Mouse (Mus musculus) heart, adult 2 months (tissue): ENCODE data around the gene Hmbs. TPM values are rescaled to one million over a fixed set of nuclear protein-coding genes. Genes with fewer than 3 reads are reported as not detected.
"Not testable (repeated sequence)": the region's sequence is repeated elsewhere in the genome, so short reads cannot be mapped to it uniquely, and the experiment has no call there.

Experiments used
- DNase-seq, 2 experiments: peaks; one replicate each; pipeline ENCODE4 v3.0.0; 2021
- H3K27ac ChIP-seq: fragments of 200-600 bp; 2 replicates; pipeline ENCODE4 v1.8.1; 2022
- H3K27me3 ChIP-seq: fragments of 200-500 bp; 2 replicates; pipeline ENCODE4 v1.6.1; 2012; ENCODE audit warnings: mild to moderate bottlenecking, low read length, inconsistent platforms, mixed read lengths; ENCODE audit not compliant: control insufficient read depth, insufficient read depth
- H3K36me3 ChIP-seq: fragments of 200-500 bp; 2 replicates; pipeline ENCODE4 v1.6.1; 2012; ENCODE audit warnings: low read length, inconsistent platforms; ENCODE audit not compliant: control insufficient read depth, insufficient read depth
- H3K4me1 ChIP-seq: fragments of 200-500 bp; 2 replicates; pipeline ENCODE4 v1.6.1; 2011; ENCODE audit warnings: low read length; ENCODE audit not compliant: control insufficient read depth, insufficient read depth
- H3K4me3 ChIP-seq: fragments of 200-600 bp; 2 replicates; pipeline ENCODE4 v1.8.1; 2022
- H3K79me2 ChIP-seq: fragments of 200-500 bp; replicated peaks from 2 replicates; pipeline ENCODE4 v1.6.1; 2012; ENCODE audit warnings: mild to moderate bottlenecking, inconsistent platforms, low read length, moderate library complexity, mixed read lengths; ENCODE audit not compliant: control insufficient read depth, insufficient read depth
- H3K9ac ChIP-seq: fragments of 200-500 bp; 2 replicates; pipeline ENCODE4 v1.6.1; 2012; ENCODE audit warnings: low read depth, mild to moderate bottlenecking, control low read depth, inconsistent platforms, low read length, mixed read lengths
- CTCF ChIP-seq: fragments of 200-600 bp; IDR thresholded peaks from 2 replicates; pipeline ENCODE4 v1.8.1; 2022; ENCODE audit warnings: antibody characterized with exemption, mild to moderate bottlenecking, moderate library complexity
- EP300 ChIP-seq: fragments of 200-500 bp; IDR thresholded peaks from 2 replicates; pipeline ENCODE4 v1.6.1; 2011; ENCODE audit warnings: low read depth, low read length, control low read depth; ENCODE audit not compliant: insufficient read depth
- POLR2A ChIP-seq: fragments of 200-500 bp; IDR thresholded peaks from 2 replicates; pipeline ENCODE4 v1.6.1; 2011; ENCODE audit warnings: mild to moderate bottlenecking, low read depth, low read length, control low read depth; ENCODE audit not compliant: insufficient read depth
- WGBS: fragments of 180-500 bp; shearing (Covaris S2); methylation state at CpG from one replicate; pipeline ENCODE4 v1.1.7; 2018; 5-methylcytosine and 5-hydroxymethylcytosine counted together
- intact Hi-C: fragments of 180-260 bp; cut with DNase I; formaldehyde crosslinking; loops from one replicate; pipeline ENCODE4 v1.15.1; 2025
- polyA plus RNA-seq: library from polyadenylated mRNA; depleted of rRNA; stranded (reverse); fragments of >200 nt; gene quantifications from 2 replicates; pipeline ENCODE4 v1.2.3, GENCODE M21; 2012
- total RNA-seq, 2 experiments: library from RNA; stranded (reverse); gene quantifications; 2 replicates each; pipeline ENCODE4 v1.2.3; 2021

Hmbs gene
- total and polyA plus RNA-seq, 3 experiments, result 37.8 to 49.3 (median 39.8) TPM

- under 1% methylated on average over 54 of the region's 54 CpGs for WGBS
- peak; percentile 97 to 99 for DNase-seq
- H3K4me1 ChIP-seq, result peaks cover 3% of the 10 kb centered on the region
Measured at GRCm38 (mm10) chr9:44305466-44306079, 38.5 kb downstream of the Hmbs start, which contains the start of gene Hinfp. Gene Hinfp, minus strand, starts transcription at chr9:44305671.

GRCm38 (mm10) chr9:44300001-44300400 lies 44.0 kb downstream of the Hmbs start:
- H3K36me3 ChIP-seq, H3K4me3 ChIP-seq, H3K79me2 ChIP-seq, H3K27me3 ChIP-seq, intact Hi-C loops, H3K4me1 ChIP-seq, H3K9ac ChIP-seq, DNase-seq, H3K27ac ChIP-seq: not testable (repeated sequence)
- 97% methylated on average over 3 of the region's 3 CpGs for WGBS

More at GRCm38 (mm10) chr9:44305466-44306079, 38.5 kb downstream of the Hmbs start, which contains the start of gene Hinfp:
- no peaks in the 10 kb centered on the region for H3K36me3 ChIP-seq
- peak within 1 kb of the TSS; percentile 93 for H3K4me3 ChIP-seq
- peaks cover 2% of the 10 kb centered on the region; the same call in 1 of the 2 replicates for H3K79me2 ChIP-seq
- H3K9ac ChIP-seq, result peak within 1 kb of the TSS; percentile 79
- intact Hi-C loops, result loop anchor here (2.0 to 5.0 kb wide), 2 partner anchors 21 to 37 kb away; partner anchors contain the start of genes Dpagt1 and Hmbs
- H3K27me3 ChIP-seq, result no peaks in the 10 kb centered on the region
- H3K27ac ChIP-seq, result peak within 1 kb of the TSS; percentile 82
- TF ChIP-seq CTCF (no peak), EP300 (peak; percentile 84), POLR2A (peak; percentile 92)

DNA sequence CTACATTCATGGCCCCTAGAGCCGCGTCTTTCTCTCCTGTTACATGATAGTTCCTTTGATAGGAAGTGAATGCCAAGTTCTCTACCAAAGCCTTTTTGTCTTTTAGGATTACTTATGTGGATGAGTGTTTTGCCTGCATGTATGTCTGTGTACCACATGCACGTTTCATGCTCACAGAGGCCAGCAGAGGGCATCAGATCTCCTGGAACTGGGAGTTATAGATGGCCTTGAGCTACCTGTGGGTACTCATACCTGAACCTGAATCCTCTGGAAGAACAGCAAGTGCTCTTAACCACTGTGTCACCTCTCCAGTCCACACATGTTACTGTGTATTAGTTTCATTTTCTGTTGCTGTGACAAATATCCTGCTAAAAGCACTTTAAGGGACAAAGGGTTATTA lies 51.5 kb downstream of the Hmbs start:
- Histone ChIP-seq H3K36me3 (no peaks in the 10 kb centered on the region), H3K27me3 (peaks cover 7% of the 10 kb centered on the region; the same call in 1 of the 2 replicates), H3K4me1 (peaks cover 3% of the 10 kb centered on the region; the same call in 1 of the 2 replicates), H3K79me2 (no peaks in the 10 kb centered on the region), H3K9ac (no peak overlapping the region), H3K27ac (no peak overlapping the region), H3K4me3 (no peak overlapping the region)
- WGBS, result 67% methylated on average over 3 of the region's 3 CpGs
- intact Hi-C loops, result loop anchor here (1.0 to 5.0 kb wide), 3 partner anchors 42 to 100 kb away; partner anchors contain the start of gene H2afx
- TF ChIP-seq EP300 (no peak), CTCF (peak; percentile 73), POLR2A (no peak)
- peak; percentile 36 to 48 for DNase-seq

DNA sequence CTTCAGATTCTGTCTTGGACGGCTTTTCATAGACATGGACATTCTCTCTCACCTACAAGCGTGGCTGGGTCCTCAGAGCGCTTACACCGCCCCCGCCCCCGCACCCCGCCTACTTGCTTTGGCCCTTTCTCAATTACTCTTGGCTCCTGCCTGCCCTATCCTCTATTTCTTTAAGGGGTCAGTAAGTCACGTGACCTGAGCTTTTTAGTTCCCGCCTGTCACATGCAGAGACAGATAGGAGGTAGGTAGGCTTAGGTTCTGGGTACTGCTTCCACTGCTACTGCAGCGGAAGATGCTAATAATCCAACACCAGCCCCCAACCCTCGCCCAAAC lies 55.1 kb downstream of the Hmbs start:
- Histone ChIP-seq H3K27ac (no peak overlapping the region), H3K4me3 (no peak overlapping the region), H3K4me1 (peaks cover 3% of the 10 kb centered on the region; the same call in 1 of the 2 replicates), H3K27me3 (peaks cover 11% of the 10 kb centered on the region; the same call in 1 of the 2 replicates), H3K9ac (no peak overlapping the region), H3K36me3 (no peaks in the 10 kb centered on the region), H3K79me2 (no peaks in the 10 kb centered on the region)
- TF ChIP-seq CTCF, result no peak
- no peak for TF ChIP-seq POLR2A
- TF ChIP-seq EP300, result no peak
- DNase-seq, result no peak
- 18% methylated on average over 11 of the region's 11 CpGs for WGBS
- intact Hi-C loops, result no loop called here

DNA sequence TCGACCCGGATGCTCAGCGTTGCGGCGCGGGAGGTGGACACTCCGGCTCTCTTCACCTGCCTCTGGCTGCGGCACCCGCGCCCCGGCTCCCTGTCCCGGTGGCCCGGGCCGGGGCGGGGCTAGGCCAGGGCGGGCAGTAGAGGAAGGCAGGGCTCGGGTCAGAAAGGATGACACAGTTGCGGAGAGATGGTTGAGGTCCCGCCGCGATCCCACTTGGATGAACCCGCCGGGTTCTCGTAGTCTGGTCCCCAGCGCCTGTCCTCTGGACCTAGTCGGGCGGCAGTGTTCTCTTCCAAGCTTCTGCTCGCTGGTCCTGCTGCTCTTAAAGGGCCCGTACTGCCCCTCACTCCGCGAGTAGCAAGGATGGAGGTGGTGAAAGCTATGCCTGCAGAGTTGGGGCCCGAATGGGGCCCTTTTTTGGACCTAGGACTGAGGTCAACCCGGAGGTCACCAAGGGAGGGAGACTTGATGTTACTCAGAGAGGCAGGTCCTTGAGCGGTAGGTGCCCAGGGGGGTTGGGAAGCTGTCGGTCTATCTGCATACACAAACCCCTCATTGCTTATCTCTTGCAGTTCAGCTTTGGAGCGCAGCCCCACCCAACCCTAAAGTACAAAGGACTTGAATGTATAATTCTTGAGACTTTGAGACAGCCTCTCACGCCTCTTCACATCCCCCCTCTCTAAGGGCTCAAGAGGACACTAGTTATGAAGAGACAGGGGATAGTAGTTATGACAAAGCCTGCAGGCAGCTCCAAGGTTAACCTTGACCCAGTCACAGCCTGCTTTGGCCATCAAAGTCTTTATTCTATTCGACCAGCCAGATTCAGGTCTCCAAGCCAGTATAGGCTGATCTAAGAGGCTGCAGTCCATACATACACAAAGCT lies 55.7 kb downstream of the Hmbs start, which contains the start of gene Abcg4:
Abcg4 (minus strand) TSS at position 540 of the 883 bp plus-strand sequence.
- DNase-seq, result peak; percentile 30 to 47
- 2% methylated on average over 38 of the region's 38 CpGs for WGBS
- TF ChIP-seq CTCF (no peak), EP300 (no peak), POLR2A (no peak)
- H3K4me1 ChIP-seq, result peaks cover 3% of the 10 kb centered on the region; the same call in 1 of the 2 replicates
- H3K36me3 ChIP-seq, result no peaks in the 10 kb centered on the region
- H3K27me3 ChIP-seq, result peaks cover 11% of the 10 kb centered on the region; the same call in 1 of the 2 replicates
- H3K4me3 ChIP-seq, result peak within 1 kb of the TSS; percentile 46
- H3K79me2 ChIP-seq, result no peaks in the 10 kb centered on the region
- peak within 1 kb of the TSS; percentile 40 for H3K9ac ChIP-seq
- no peak within 1 kb of the TSS for H3K27ac ChIP-seq
- intact Hi-C loops, result no loop called here
